Mouse (Mus musculus): Measurements from ENCODE around the gene Asb8.

The Asb8 gene

DNA sequence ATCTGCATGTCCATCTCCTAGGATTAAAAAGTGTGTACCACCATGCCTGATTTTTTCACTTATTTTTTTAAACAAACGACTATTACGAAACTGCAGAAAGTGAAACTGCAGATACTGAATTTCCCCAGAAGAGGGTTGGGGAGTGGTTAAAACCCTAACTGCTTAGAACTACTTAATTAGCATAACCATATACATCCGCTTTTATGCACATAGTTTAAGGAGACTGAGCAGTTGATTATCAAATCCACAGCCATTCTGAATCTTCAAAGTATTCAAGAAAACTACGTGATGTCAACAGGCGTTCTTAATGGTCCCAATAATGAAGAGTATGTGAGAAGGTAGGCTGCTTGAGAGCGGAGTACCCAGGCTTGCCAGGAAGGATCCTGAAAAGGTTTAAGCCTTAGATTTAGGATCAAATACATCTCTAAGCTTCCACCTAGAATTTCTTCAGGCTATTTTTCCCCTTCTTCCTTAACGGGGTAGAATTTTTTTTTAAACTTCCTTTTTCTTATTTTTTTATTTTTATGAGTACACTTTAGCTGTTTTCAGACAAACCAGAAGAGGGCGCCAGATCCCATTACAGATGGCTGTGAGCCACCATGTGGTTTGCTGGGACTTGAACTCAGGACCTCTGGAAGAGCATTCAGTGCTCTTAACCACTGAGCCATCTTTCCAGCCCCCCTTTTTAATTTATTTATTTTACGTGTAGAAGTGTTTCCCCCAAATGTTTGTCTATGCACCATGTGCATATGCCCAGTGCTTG lies 75.8 kb downstream of the Asb8 start:
- no peak for ATAC-seq (ENCODE audit: insufficient number of reproducible peaks, low FRiP score, low TSS enrichment)

- no peak for ATAC-seq (ENCODE audit: insufficient number of reproducible peaks, low FRiP score, low TSS enrichment)
These were observed 76.5 kb downstream of the Asb8 start for GRCm38 (mm10) chr15:98088889-98089288.

All from cerebellum, adult (tissue).